Mouse (Mus musculus) intestine, postnatal 0 days (tissue): ENCODE data around the gene Plekhm3. TPM values are rescaled to one million over a fixed set of nuclear protein-coding genes. Genes with fewer than 3 reads are reported as not detected.
A peak's percentile ranks its signal among the peaks of the same experiment; 100 is the strongest.

Experiments used
- ATAC-seq: fragments of 200-750 bp; cut with Nextera tagmentation; 2 replicates; pipeline ENCODE4 v1.8.0; 2017; ENCODE audit warnings: mild to moderate bottlenecking, moderate TSS enrichment, moderate library complexity
- H3K27ac ChIP-seq: fragments of 300-500 bp; sonication (generic); 2 replicates; pipeline ENCODE4 v1.5.1; 2014; ENCODE audit warnings: mild to moderate bottlenecking, low read depth, low read length, moderate library complexity
- H3K27me3 ChIP-seq: fragments of 300-500 bp; sonication (generic); replicated peaks from 2 replicates; pipeline ENCODE4 v1.6.1; 2014; ENCODE audit warnings: low read length, mixed read lengths; ENCODE audit not compliant: control insufficient read depth, insufficient read depth
- H3K36me3 ChIP-seq: fragments of 300-500 bp; sonication (generic); 2 replicates; pipeline ENCODE4 v1.6.1; 2014; ENCODE audit warnings: mild to moderate bottlenecking, moderate library complexity; ENCODE audit not compliant: control insufficient read depth, insufficient read depth
- H3K4me1 ChIP-seq: fragments of 300-500 bp; sonication (generic); replicated peaks from 2 replicates; pipeline ENCODE4 v1.6.1; 2014; ENCODE audit warnings: antibody characterized with exemption, low read length, mixed read lengths; ENCODE audit not compliant: control insufficient read depth, insufficient read depth
- H3K4me2 ChIP-seq: fragments of 300-500 bp; sonication (generic); replicated peaks from 2 replicates; pipeline ENCODE4 v1.6.1; 2014; ENCODE audit warnings: low read depth, mild to moderate bottlenecking, moderate library complexity
- H3K4me3 ChIP-seq: fragments of 300-500 bp; sonication (generic); 2 replicates; pipeline ENCODE4 v1.5.1; 2014; ENCODE audit warnings: low read depth, low read length
- H3K9ac ChIP-seq: fragments of 300-500 bp; sonication (generic); 2 replicates; pipeline ENCODE4 v1.6.1; 2014; ENCODE audit warnings: mild to moderate bottlenecking, low read depth, low read length
- H3K9me3 ChIP-seq: fragments of 300-500 bp; sonication (generic); 2 replicates; pipeline ENCODE4 v1.6.1; 2016; ENCODE audit warnings: mixed run types; ENCODE audit not compliant: control insufficient read depth
- CTCF ChIP-seq: sonication (generic); IDR thresholded peaks from 2 replicates; pipeline ENCODE4 v1.5.1; 2016; ENCODE audit warnings: low read depth, mild to moderate bottlenecking, control low read depth, antibody characterized with exemption, moderate library complexity
- WGBS: fragments of 180-500 bp; shearing (Covaris S2); extraction: QIAGEN DNeasy Blood & Tissue Kit; methylation state at CpG from one replicate; pipeline ENCODE4 v1.1.7; 2014; 5-methylcytosine and 5-hydroxymethylcytosine counted together
- polyA plus RNA-seq: library from polyadenylated mRNA; unstranded; fragments of >200 nt; fragmentation: Nextera tagmentation; extraction: Ambion mirVana; gene quantifications from 2 replicates; pipeline ENCODE4 v1.2.1, GENCODE M21; 2015

Plekhm3 gene
- polyA plus RNA-seq, 1 experiment from 2014 or later = 1.5 TPM

GRCm38 (mm10) chr1:64738180-64738555 lies 218.5 kb downstream of the Plekhm3 start:
- under 1% methylated on average over 11 of the region's 11 CpGs for WGBS
- ATAC-seq = peak; percentile 73
- Histone ChIP-seq H3K4me2 (peak overlapping the region; percentile 94), H3K9me3 (no peaks in the 10 kb centered on the region), H3K27ac (peak overlapping the region; percentile 89), H3K9ac (peak overlapping the region; percentile 45; the same call in 1 of the 2 replicates), H3K4me1 (peaks cover 1% of the 10 kb centered on the region; the same call in 1 of the 2 replicates), H3K36me3 (peaks cover 11% of the 10 kb centered on the region; the same call in 1 of the 2 replicates), H3K4me3 (peak overlapping the region; percentile 81), H3K27me3 (no peaks in the 10 kb centered on the region)
- TF ChIP-seq CTCF = no peak

- TF ChIP-seq CTCF = peak; percentile 75
- H3K9ac ChIP-seq = peak within 1 kb of the TSS; percentile 81
- no peaks in the 10 kb centered on the region for H3K9me3 ChIP-seq
- 1% methylated on average over 48 of the region's 73 CpGs for WGBS
- H3K4me2 ChIP-seq = peak within 1 kb of the TSS; percentile 94
- H3K36me3 ChIP-seq = peaks cover 11% of the 10 kb centered on the region; the same call in 1 of the 2 replicates
- H3K4me1 ChIP-seq = peaks cover 3% of the 10 kb centered on the region; the same call in 1 of the 2 replicates
- peak within 1 kb of the TSS; percentile 81 for H3K4me3 ChIP-seq
- H3K27me3 ChIP-seq = no peaks in the 10 kb centered on the region
- H3K27ac ChIP-seq = peak within 1 kb of the TSS; percentile 89
- peak; percentile 93 for ATAC-seq
Measured at GRCm38 (mm10) chr1:64737502-64738179, 219.0 kb downstream of the Plekhm3 start, which contains the start of gene Fzd5. Gene Fzd5, minus strand, starts transcription at chr1:64737751.

DNA sequence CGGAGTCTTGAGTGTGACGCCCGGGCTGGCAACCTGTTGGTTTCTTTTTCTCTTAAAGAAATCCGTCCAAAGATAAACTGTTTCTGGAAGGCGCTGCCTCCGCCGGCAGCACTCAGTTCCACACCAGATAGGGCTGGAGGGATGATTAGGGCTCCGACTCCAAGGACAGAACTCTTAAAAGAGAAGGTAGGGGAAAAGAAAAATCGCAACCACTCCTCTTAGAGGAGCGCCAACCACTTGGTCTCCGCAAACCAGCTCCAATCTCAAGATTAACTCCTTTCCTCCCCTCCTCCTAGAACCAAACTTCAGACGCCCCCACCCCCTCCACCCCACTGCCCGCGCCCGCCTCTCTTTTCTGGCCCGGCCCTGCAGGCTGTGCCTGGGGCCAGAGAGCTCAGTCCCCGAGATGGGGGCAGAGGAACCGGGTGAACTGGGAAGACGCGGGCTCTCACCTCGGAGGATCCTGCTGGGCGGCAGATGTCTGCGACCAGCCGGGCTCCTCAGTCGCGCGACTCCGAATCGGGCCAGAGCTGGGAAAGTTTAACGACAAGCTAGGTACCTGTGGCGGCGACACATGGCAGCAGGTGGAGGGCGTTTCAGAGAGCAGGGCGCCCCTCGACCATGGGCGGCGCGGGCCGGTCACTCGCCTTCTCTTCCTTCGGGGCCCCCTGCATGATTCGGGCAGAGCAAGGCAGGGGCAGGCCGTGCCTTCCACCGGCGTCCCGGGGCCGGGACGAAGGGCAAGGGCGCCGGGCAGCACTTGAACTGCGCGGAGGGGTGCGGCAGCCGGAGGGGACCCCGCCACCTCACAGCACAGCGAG lies 219.7 kb downstream of the Plekhm3 start:
- Histone ChIP-seq H3K4me3 (peak overlapping the region; percentile 81), H3K4me1 (peaks cover 3% of the 10 kb centered on the region; the same call in 1 of the 2 replicates), H3K36me3 (peaks cover 11% of the 10 kb centered on the region; the same call in 1 of the 2 replicates), H3K27ac (peak overlapping the region; percentile 68), H3K4me2 (peak overlapping the region; percentile 94), H3K27me3 (no peaks in the 10 kb centered on the region), H3K9me3 (no peaks in the 10 kb centered on the region), H3K9ac (peak overlapping the region; percentile 81)
- no peak for ATAC-seq
- TF ChIP-seq CTCF = no peak
- WGBS = under 1% methylated on average over 49 of the region's 56 CpGs

Other genes starting within 250 kb of the Plekhm3 start
- gene Fzd5, start 219.1 kb downstream of the Plekhm3 start, polyA plus RNA-seq = 4.7 and 5.6 TPM in 2 replicates
- gene Akr1cl, start 75.9 kb upstream of the Plekhm3 start, polyA plus RNA-seq = 0.09 and 0.16 TPM in 2 replicates
- not detected in 2 replicates for gene Cryge, start 94.3 kb upstream of the Plekhm3 start, polyA plus RNA-seq
- gene Crygd, start 106.6 kb upstream of the Plekhm3 start, polyA plus RNA-seq = not detected in 2 replicates
- gene Crygc, start 116.9 kb upstream of the Plekhm3 start, polyA plus RNA-seq = not detected in 2 replicates
- gene Crygb, start 125.5 kb upstream of the Plekhm3 start, polyA plus RNA-seq = not detected in 2 replicates
- not detected in 2 replicates for gene Cryga, start 146.5 kb upstream of the Plekhm3 start, polyA plus RNA-seq
- gene Gm28845, start 162.7 kb upstream of the Plekhm3 start, polyA plus RNA-seq = not detected in 2 replicates
- gene D630023F18Rik, start 166.4 kb upstream of the Plekhm3 start, polyA plus RNA-seq = 0.26 and 0.56 TPM in 2 replicates
- 254 and 260 TPM in 2 replicates for gene Idh1, start 229.7 kb upstream of the Plekhm3 start, polyA plus RNA-seq
- gene Pikfyve, start 229.9 kb upstream of the Plekhm3 start, polyA plus RNA-seq = 6.7 TPM in 2 replicates